Mouse (Mus musculus) intestine, postnatal 0 days (tissue): ENCODE measurements around the gene Tmub1. TPM values are rescaled to one million over a fixed set of nuclear protein-coding genes. Genes with fewer than 3 reads are reported as not detected.

Experiments
- ATAC-seq: fragments of 200-750 bp; cut with Nextera tagmentation; 2 replicates; pipeline ENCODE4 v1.8.0; 2017; ENCODE audit warnings: mild to moderate bottlenecking, moderate TSS enrichment, moderate library complexity
- H3K27ac ChIP-seq: fragments of 300-500 bp; sonication (generic); 2 replicates; pipeline ENCODE4 v1.5.1; 2014; ENCODE audit warnings: mild to moderate bottlenecking, low read depth, low read length, moderate library complexity
- H3K27me3 ChIP-seq: fragments of 300-500 bp; sonication (generic); replicated peaks from 2 replicates; pipeline ENCODE4 v1.6.1; 2014; ENCODE audit warnings: low read length, mixed read lengths; ENCODE audit not compliant: control insufficient read depth, insufficient read depth
- H3K36me3 ChIP-seq: fragments of 300-500 bp; sonication (generic); 2 replicates; pipeline ENCODE4 v1.6.1; 2014; ENCODE audit warnings: mild to moderate bottlenecking, moderate library complexity; ENCODE audit not compliant: control insufficient read depth, insufficient read depth
- H3K4me1 ChIP-seq: fragments of 300-500 bp; sonication (generic); replicated peaks from 2 replicates; pipeline ENCODE4 v1.6.1; 2014; ENCODE audit warnings: antibody characterized with exemption, low read length, mixed read lengths; ENCODE audit not compliant: control insufficient read depth, insufficient read depth
- H3K4me2 ChIP-seq: fragments of 300-500 bp; sonication (generic); replicated peaks from 2 replicates; pipeline ENCODE4 v1.6.1; 2014; ENCODE audit warnings: low read depth, mild to moderate bottlenecking, moderate library complexity
- H3K4me3 ChIP-seq: fragments of 300-500 bp; sonication (generic); 2 replicates; pipeline ENCODE4 v1.5.1; 2014; ENCODE audit warnings: low read depth, low read length
- H3K9ac ChIP-seq: fragments of 300-500 bp; sonication (generic); 2 replicates; pipeline ENCODE4 v1.6.1; 2014; ENCODE audit warnings: mild to moderate bottlenecking, low read depth, low read length
- H3K9me3 ChIP-seq: fragments of 300-500 bp; sonication (generic); 2 replicates; pipeline ENCODE4 v1.6.1; 2016; ENCODE audit warnings: mixed run types; ENCODE audit not compliant: control insufficient read depth
- CTCF ChIP-seq: sonication (generic); IDR thresholded peaks from 2 replicates; pipeline ENCODE4 v1.5.1; 2016; ENCODE audit warnings: low read depth, mild to moderate bottlenecking, control low read depth, antibody characterized with exemption, moderate library complexity
- WGBS: fragments of 180-500 bp; shearing (Covaris S2); extraction: QIAGEN DNeasy Blood & Tissue Kit; methylation state at CpG from one replicate; pipeline ENCODE4 v1.1.7; 2014; 5-methylcytosine and 5-hydroxymethylcytosine counted together
- polyA plus RNA-seq: library from polyadenylated mRNA; unstranded; fragments of >200 nt; fragmentation: Nextera tagmentation; extraction: Ambion mirVana; gene quantifications from 2 replicates; pipeline ENCODE4 v1.2.1, GENCODE M21; 2015

Gene Tmub1
- polyA plus RNA-seq, 1 experiment from 2014 or later = 28.8 TPM

GRCm38 (mm10) chr5:24475476-24476241, 28.0 kb upstream of the Tmub1 start:
- Histone ChIP-seq H3K4me1 (peaks cover 12% of the 10 kb centered on the region), H3K9me3 (no peaks in the 10 kb centered on the region), H3K36me3 (peaks cover 31% of the 10 kb centered on the region), H3K27me3 (no peaks in the 10 kb centered on the region; the same call in 1 of the 2 replicates), H3K9ac (no peak overlapping the region; the same call in 1 of the 2 replicates), H3K4me3 (no peak overlapping the region), H3K4me2 (peak overlapping the region; percentile 85), H3K27ac (no peak overlapping the region)
- peak; percentile 31; the same call in 1 of the 2 replicates for ATAC-seq
- TF ChIP-seq CTCF = no peak
- WGBS = 57% methylated on average over 6 of the region's 6 CpGs

DNA sequence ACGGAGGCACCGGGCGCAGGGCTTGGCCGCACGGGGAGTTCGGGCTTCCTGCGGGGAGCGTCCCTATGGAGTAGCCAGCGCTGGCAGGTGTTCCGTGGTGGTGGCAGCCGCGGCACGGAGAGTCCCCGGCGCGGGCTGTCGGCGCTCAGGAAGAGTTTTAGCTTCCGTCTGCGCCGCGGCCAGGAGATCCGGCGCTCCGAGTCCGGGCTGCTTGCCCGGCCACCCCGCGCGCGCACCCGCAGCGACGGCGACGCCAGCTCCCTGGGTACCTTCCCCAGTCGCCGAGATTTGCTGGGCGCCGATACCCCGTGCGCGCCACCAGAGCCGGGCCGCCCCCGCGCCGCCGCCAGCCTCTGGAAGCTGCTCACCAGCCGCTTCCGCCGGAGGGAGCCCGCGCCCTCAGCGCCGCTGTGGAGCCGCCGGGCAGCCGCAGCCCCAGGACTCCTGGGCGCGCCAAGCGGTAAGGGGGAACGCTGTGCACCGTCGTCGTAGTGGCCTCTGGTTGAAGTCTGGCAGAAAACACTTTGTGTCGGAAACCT, 27.1 kb upstream of the Tmub1 start:
- WGBS = 8% methylated on average over 66 of the region's 67 CpGs
- Histone ChIP-seq H3K4me3 (peak overlapping the region; percentile 43), H3K9me3 (no peaks in the 10 kb centered on the region), H3K9ac (peak overlapping the region; percentile 38), H3K4me2 (peak overlapping the region; percentile 85), H3K4me1 (peaks cover 12% of the 10 kb centered on the region), H3K36me3 (peaks cover 23% of the 10 kb centered on the region), H3K27ac (no peak overlapping the region), H3K27me3 (no peaks in the 10 kb centered on the region; the same call in 1 of the 2 replicates)
- no peak for ATAC-seq
- peak; percentile 57 for TF ChIP-seq CTCF

- TF ChIP-seq CTCF = 0 out of 2 replicates have a peak, but pooled peaks have one; percentile 18
- Histone ChIP-seq H3K27ac (no peak overlapping the region), H3K36me3 (peaks cover 17% of the 10 kb centered on the region), H3K9ac (peak overlapping the region; percentile 38), H3K4me1 (peaks cover 12% of the 10 kb centered on the region), H3K9me3 (no peaks in the 10 kb centered on the region), H3K27me3 (no peaks in the 10 kb centered on the region; the same call in 1 of the 2 replicates), H3K4me3 (peak overlapping the region; percentile 43), H3K4me2 (peak overlapping the region; percentile 85)
- peak; percentile 30; the same call in 1 of the 2 replicates for ATAC-seq
- 13% methylated on average over 75 of the region's 77 CpGs for WGBS
These were observed 26.5 kb upstream of the Tmub1 start for GRCm38 (mm10) chr5:24474025-24474722.

DNA sequence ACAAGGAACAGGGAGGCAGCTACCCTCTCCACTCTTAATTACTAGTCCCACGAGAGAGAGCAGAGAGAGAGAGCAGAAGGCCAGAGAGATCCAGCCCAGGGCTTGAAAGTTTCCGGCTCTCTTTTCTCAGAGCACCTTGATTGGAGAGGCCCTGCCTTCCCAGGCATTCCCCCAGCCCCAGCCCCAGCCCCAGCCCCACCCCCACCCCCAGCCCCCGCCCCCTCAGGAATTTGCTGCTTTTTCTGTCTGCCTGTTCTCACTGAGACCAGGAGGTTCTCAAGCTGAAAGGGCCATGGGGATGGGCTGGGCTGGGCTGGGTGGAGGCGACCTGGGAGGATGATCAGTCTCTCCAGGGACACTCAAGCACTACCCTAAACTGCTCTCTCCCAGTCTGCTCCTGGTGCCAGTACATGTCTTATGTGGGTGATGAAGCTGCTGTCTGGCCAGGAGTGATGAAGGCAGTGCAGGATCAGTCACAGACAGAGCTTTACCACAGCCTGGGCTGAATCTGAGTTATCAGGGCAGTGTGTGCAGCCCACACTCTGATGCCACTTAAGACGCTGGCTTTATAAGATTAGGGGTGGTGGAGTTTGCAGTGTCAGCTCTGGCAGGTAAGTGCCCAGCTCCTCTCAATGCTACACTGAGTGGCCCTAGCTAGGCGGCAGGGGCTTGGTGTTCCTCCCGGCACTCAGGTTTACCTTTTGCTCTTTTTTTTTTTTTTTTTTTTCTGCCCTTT, 25.4 kb upstream of the Tmub1 start:
- Histone ChIP-seq H3K9me3 (no peaks in the 10 kb centered on the region), H3K4me2 (no peak overlapping the region), H3K36me3 (peaks cover 7% of the 10 kb centered on the region), H3K27me3 (no peaks in the 10 kb centered on the region; the same call in 1 of the 2 replicates), H3K4me3 (no peak overlapping the region), H3K9ac (no peak overlapping the region), H3K4me1 (peaks cover 12% of the 10 kb centered on the region), H3K27ac (no peak overlapping the region)
- no peak for TF ChIP-seq CTCF
- ATAC-seq = no peak
- 41% methylated on average over 7 of the region's 7 CpGs for WGBS

GRCm38 (mm10) chr5:24470600-24470999, 22.9 kb upstream of the Tmub1 start:
- WGBS = 8% methylated on average over 5 of the region's 5 CpGs
- peak; percentile 98 for TF ChIP-seq CTCF

More at GRCm38 (mm10) chr5:24470600-24470999, 22.9 kb upstream of the Tmub1 start:
- H3K27me3 ChIP-seq = no peaks in the 10 kb centered on the region; the same call in 1 of the 2 replicates
- H3K9me3 ChIP-seq = no peaks in the 10 kb centered on the region
- H3K4me3 ChIP-seq = no peak overlapping the region
- no peak overlapping the region for H3K4me2 ChIP-seq
- H3K27ac ChIP-seq = no peak overlapping the region
- ATAC-seq = peak; percentile 44; the same call in 1 of the 2 replicates
- no peak overlapping the region for H3K9ac ChIP-seq
- peaks cover 9% of the 10 kb centered on the region for H3K4me1 ChIP-seq
- H3K36me3 ChIP-seq = no peaks in the 10 kb centered on the region
